Mouse (Mus musculus) embryonic facial prominence, embryonic 12.5 days (tissue): ENCODE measurements at regions not wholly inside any gene's neighbourhood (a gene's known extent, or its start where the extent isn't known, plus 50 kb on each side); places are given as distances from the start of the nearest gene placed in this dataset.

Experiments
- ATAC-seq: fragments of 200-750 bp; cut with Nextera tagmentation; 2 replicates; pipeline ENCODE4 v1.8.0; 2017; ENCODE audit not compliant: insufficient number of reproducible peaks, insufficient read depth, low FRiP score, low TSS enrichment
- H3K27ac ChIP-seq: fragments of 300-500 bp; sonication (generic); 2 replicates; pipeline ENCODE4 v1.5.1; 2016; ENCODE audit warnings: mild to moderate bottlenecking
- H3K27me3 ChIP-seq: fragments of 300-500 bp; sonication (generic); 2 replicates; pipeline ENCODE4 v1.6.1; 2016; ENCODE audit warnings: mild to moderate bottlenecking, moderate library complexity
- H3K36me3 ChIP-seq: fragments of 300-500 bp; sonication (generic); 2 replicates; pipeline ENCODE4 v1.6.1; 2016; ENCODE audit warnings: mild to moderate bottlenecking
- H3K4me1 ChIP-seq: fragments of 300-500 bp; sonication (generic); 2 replicates; pipeline ENCODE4 v1.6.1; 2016
- H3K4me2 ChIP-seq: fragments of 300-500 bp; sonication (generic); replicated peaks from 2 replicates; pipeline ENCODE4 v1.6.1; 2016; ENCODE audit warnings: mild to moderate bottlenecking, moderate library complexity
- H3K4me3 ChIP-seq: fragments of 300-500 bp; sonication (generic); 2 replicates; pipeline ENCODE4 v1.5.1; 2016; ENCODE audit warnings: mild to moderate bottlenecking
- H3K9ac ChIP-seq: fragments of 300-500 bp; sonication (generic); 2 replicates; pipeline ENCODE4 v1.6.1; 2016; ENCODE audit warnings: mild to moderate bottlenecking, moderate library complexity
- H3K9me3 ChIP-seq: fragments of 300-500 bp; sonication (generic); 2 replicates; pipeline ENCODE4 v1.6.1; 2016; ENCODE audit warnings: mild to moderate bottlenecking, moderate library complexity
- WGBS: fragments of 180-500 bp; shearing (Covaris S2); methylation state at CpG from one replicate; pipeline ENCODE4 v1.1.7; 2016; 5-methylcytosine and 5-hydroxymethylcytosine counted together

DNA sequence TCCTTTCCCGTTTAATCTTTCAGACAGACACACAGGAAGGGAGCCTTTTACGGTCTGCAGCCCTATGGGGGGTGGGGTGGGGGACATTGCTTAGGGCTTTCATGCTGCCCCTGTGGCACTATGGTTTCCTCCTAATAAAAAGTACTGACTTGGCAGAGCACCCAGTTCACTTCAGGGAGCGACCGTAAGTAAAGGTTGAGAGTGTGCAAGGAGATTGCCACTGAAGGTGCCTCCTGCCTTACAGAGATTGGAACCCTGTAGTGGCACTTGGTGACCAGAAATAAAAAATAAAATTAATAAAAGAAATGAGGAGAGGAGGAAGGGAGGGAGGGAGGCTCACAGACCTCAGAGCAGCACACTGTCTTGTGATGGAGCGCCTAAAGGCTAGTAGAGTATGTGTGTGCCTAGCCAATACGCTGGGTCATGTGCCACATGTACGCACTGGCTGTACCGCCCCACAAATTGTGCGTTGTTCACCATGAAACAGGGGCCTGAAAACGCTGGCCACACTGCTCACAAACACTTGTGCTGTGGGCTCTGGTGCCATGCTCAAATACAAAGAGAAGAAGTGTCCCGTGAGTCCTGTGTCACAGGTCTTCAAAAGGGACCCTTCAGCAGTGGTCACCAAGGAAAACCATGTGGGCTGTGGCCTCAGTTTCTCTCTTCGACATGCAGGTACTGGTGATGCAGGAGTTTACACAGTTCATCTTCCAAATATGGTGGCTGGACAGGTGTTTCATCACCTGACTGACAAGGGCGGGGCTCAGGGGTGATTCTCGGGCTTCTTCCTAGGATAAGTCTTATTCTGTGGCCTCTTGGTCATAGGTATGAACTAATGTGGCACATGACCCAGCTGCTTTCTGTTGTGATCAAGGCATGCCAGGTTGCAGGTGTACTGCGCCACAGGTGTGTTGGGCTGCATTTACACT lies 250.5 kb upstream of the Irx4 start:
- ATAC-seq = no peak
- H3K27me3 ChIP-seq = no peaks in the 10 kb centered on the region
- no peak overlapping the region for H3K9ac ChIP-seq
- H3K4me2 ChIP-seq = no peak overlapping the region
- 81% methylated on average over 15 of the region's 15 CpGs for WGBS
- H3K36me3 ChIP-seq = no peaks in the 10 kb centered on the region
- no peak overlapping the region for H3K27ac ChIP-seq
- no peaks in the 10 kb centered on the region for H3K9me3 ChIP-seq
- no peak overlapping the region for H3K4me3 ChIP-seq
- no peaks in the 10 kb centered on the region for H3K4me1 ChIP-seq

DNA sequence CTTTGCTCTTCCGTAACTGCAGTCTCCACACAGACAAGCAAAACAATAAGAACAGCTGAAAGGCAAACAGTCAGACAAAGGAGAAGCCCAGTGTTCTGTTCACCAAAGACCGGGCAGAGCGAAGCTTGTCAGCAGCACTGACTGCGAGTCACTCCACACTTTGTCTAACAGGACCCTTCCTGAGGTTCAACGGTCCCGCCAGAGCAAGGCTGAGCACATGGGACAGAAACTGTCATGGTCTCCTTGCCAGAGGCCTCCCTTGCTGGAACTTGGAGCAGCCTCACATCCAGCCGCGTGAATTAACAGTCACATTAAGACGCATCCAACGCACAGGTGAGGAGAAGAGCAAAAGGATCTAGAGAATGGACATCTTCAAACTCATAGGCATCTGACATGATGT lies 241.1 kb upstream of the Irx4 start:
- H3K4me3 ChIP-seq = no peak overlapping the region
- no peak for ATAC-seq
- no peaks in the 10 kb centered on the region for H3K36me3 ChIP-seq
- no peaks in the 10 kb centered on the region for H3K9me3 ChIP-seq
- WGBS = 84% methylated on average over 10 of the region's 10 CpGs
- no peak overlapping the region for H3K27ac ChIP-seq
- H3K9ac ChIP-seq = no peak overlapping the region
- no peak overlapping the region for H3K4me2 ChIP-seq
- H3K27me3 ChIP-seq = 0 out of 2 replicates have a peak, but pooled peaks cover 5% of the 10 kb centered on the region
- no peaks in the 10 kb centered on the region for H3K4me1 ChIP-seq

DNA sequence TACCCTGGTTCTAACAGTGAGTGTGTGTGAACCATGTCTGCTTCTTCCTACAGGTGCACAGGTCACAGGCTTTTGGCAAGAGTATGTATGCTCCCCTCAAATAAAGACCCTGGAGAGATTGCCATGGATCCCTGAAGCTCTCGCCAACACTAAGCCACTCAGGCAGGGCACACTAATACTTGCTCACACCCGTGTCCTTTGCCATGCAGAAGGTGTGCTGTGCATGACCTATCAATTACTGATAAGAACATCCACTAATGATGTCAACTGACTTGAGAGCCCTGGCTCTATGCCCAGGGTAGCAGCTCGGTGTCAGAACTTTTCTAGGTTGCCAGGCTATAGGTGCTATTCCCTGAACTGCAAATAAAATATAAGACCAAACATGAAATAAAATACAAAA lies 229.1 kb upstream of the Irx4 start:
- Histone ChIP-seq H3K27ac (no peak overlapping the region), H3K36me3 (no peaks in the 10 kb centered on the region), H3K4me2 (no peak overlapping the region), H3K9ac (no peak overlapping the region), H3K27me3 (peaks cover 6% of the 10 kb centered on the region; the same call in 1 of the 2 replicates), H3K4me1 (no peaks in the 10 kb centered on the region), H3K9me3 (no peaks in the 10 kb centered on the region), H3K4me3 (no peak overlapping the region)
- ATAC-seq = no peak
- 81% methylated on average over 3 of the region's 3 CpGs for WGBS

DNA sequence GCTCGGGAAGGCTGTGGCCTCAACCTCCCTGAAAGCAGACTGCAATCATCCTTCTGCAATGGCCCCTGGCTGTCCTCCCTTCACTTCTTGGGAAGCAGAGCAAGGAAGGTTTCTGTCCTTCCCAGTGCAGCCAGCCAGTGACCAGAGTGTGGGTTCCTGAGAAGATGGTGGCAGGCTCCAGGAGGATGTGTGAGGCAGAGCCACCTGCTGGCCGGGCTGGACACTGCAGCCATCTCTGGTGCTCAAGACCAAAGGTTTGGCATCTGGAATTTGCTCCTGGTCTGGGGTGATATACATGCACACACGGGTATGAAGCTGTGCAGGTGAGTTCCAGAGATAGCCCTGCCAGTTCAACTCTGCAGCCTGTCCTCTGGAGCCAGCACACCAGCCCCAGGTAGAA lies 227.2 kb upstream of the Irx4 start:
- WGBS = 30% methylated on average over 3 of the region's 3 CpGs
- ATAC-seq = no peak

DNA sequence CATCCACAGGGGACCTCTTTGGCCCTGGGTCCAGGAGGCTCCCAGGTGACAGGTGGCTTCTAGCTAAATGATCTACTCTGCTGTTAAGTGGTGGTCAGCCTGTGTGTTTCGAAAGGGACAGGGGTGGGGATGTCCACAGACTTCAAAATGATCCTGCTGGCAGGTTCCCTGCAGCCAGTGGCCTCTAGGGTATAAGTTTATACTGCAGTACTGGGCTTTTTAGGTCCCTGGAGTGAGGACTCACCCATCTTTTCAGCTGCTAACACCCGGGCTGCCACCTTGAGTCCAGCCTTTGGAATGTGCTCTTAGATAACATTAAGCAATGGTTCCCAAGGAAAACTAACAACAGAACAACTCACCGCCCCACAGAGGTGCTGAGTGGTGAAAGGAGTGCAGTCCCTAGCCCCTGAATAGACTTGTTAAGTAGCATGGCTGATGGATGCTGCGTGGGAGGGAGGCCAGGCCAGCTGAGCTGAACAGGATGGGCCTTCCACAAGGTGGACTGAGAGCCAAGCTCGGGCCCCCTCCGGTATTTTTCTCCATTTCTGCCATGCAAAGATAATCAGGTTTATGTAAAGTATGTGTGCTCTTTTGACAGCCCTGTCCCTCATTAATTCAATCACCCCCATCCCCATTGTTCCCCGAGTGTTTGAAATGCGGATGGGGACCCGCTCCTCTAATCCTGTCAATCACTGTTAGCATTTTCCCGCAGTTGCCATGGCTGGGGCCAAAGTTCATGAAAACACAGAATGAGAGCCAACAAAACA lies 226.0 kb upstream of the Irx4 start:
- no peak overlapping the region for H3K9ac ChIP-seq
- no peaks in the 10 kb centered on the region for H3K9me3 ChIP-seq
- peaks cover 6% of the 10 kb centered on the region; the same call in 1 of the 2 replicates for H3K27me3 ChIP-seq
- no peaks in the 10 kb centered on the region for H3K4me1 ChIP-seq
- no peak overlapping the region for H3K27ac ChIP-seq
- 19% methylated on average over 10 of the region's 10 CpGs for WGBS
- no peak overlapping the region for H3K4me3 ChIP-seq
- H3K36me3 ChIP-seq = no peaks in the 10 kb centered on the region
- H3K4me2 ChIP-seq = no peak overlapping the region
- ATAC-seq = no peak

More for the DNA sequence above, 227.2 kb upstream of the Irx4 start:
- H3K9ac ChIP-seq = no peak overlapping the region
- H3K4me3 ChIP-seq = no peak overlapping the region
- no peaks in the 10 kb centered on the region for H3K9me3 ChIP-seq
- H3K4me2 ChIP-seq = no peak overlapping the region
- H3K4me1 ChIP-seq = no peaks in the 10 kb centered on the region
- no peak overlapping the region for H3K27ac ChIP-seq
- no peaks in the 10 kb centered on the region for H3K36me3 ChIP-seq
- peaks cover 6% of the 10 kb centered on the region; the same call in 1 of the 2 replicates for H3K27me3 ChIP-seq

DNA sequence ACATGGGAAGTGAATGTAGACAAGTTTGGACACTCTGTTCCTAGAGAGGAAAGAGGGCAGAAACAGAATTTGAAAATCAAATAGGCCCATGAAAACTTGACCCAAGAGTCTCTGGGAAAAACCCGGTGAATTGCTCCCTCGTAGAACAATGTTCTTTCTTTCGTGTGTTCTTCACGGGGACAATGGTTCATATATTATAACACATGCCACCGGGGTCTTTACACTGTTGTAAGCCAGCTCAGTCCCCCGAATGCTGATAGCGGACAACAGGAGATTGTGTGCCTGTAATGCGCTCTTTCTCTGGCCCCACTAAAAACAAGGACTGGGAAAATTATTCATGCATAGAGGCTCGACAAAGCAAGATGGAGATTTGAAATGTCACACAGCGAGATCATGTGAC lies 225.4 kb upstream of the Irx4 start:
- Histone ChIP-seq H3K4me3 (no peak overlapping the region), H3K27ac (no peak overlapping the region), H3K36me3 (no peaks in the 10 kb centered on the region), H3K9ac (no peak overlapping the region), H3K4me1 (no peaks in the 10 kb centered on the region), H3K27me3 (peaks cover 6% of the 10 kb centered on the region; the same call in 1 of the 2 replicates), H3K9me3 (no peaks in the 10 kb centered on the region), H3K4me2 (no peak overlapping the region)
- ATAC-seq = no peak
- WGBS = 70% methylated on average over 10 of the region's 10 CpGs

DNA sequence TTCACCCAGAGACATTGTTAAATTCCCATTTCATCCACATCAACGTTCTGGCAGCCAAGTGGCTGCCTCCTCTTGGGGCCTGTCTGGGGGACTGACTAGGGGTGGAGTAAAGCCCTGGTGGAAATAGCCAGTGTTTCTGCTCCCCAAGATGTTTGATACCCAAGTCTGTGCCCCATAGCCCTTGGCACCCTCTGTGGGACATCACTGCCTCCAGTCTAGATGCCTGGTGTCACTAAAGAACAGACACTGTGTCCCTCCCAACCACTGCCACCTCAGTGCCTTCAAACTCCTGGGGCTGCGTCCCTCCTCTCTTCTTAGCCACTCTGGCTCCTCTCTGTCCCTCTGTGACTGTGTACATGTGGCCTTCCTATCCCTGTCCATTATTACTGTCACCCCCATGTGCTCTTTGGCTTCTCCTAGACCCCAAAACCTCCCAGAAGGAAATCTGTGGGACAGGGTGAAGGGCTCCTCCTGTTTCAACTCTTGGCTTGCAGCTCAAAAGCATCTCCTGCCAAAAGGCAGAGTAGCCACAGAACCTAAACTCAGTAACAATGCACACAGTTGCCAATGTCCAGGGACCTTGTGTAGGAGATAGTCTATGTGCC lies 224.8 kb upstream of the Irx4 start:
- Histone ChIP-seq H3K27me3 (peaks cover 6% of the 10 kb centered on the region; the same call in 1 of the 2 replicates), H3K36me3 (no peaks in the 10 kb centered on the region), H3K4me3 (no peak overlapping the region), H3K27ac (no peak overlapping the region), H3K4me2 (no peak overlapping the region), H3K9ac (no peak overlapping the region), H3K4me1 (no peaks in the 10 kb centered on the region), H3K9me3 (no peaks in the 10 kb centered on the region)
- no peak for ATAC-seq
- WGBS = 61% methylated on average over 2 of the region's 2 CpGs

DNA sequence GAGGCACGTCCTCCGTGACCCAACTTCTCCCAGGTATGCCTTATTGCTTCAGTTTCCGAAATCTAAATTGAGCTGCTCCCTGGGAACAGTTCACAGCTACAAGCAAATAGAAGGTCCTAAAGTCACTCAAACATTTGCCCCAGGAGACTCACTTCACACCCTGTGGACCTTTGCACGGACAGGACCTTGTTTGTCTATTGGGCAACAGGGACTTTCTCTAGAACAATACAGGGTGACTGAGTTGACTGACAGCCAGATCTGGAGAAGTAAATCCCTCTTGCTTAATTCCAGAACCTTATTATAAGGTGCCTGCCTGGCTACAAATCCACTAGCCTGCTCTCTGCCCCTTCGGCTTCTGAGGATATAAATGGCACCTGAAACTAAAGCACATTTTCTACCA lies 220.5 kb upstream of the Irx4 start:
- Histone ChIP-seq H3K4me1 (no peaks in the 10 kb centered on the region; the same call in 1 of the 2 replicates), H3K4me2 (no peak overlapping the region), H3K9ac (no peak overlapping the region), H3K27ac (no peak overlapping the region), H3K9me3 (no peaks in the 10 kb centered on the region), H3K27me3 (peaks cover 10% of the 10 kb centered on the region; the same call in 1 of the 2 replicates), H3K4me3 (no peak overlapping the region), H3K36me3 (no peaks in the 10 kb centered on the region)
- 83% methylated on average over 5 of the region's 5 CpGs for WGBS
- no peak for ATAC-seq

DNA sequence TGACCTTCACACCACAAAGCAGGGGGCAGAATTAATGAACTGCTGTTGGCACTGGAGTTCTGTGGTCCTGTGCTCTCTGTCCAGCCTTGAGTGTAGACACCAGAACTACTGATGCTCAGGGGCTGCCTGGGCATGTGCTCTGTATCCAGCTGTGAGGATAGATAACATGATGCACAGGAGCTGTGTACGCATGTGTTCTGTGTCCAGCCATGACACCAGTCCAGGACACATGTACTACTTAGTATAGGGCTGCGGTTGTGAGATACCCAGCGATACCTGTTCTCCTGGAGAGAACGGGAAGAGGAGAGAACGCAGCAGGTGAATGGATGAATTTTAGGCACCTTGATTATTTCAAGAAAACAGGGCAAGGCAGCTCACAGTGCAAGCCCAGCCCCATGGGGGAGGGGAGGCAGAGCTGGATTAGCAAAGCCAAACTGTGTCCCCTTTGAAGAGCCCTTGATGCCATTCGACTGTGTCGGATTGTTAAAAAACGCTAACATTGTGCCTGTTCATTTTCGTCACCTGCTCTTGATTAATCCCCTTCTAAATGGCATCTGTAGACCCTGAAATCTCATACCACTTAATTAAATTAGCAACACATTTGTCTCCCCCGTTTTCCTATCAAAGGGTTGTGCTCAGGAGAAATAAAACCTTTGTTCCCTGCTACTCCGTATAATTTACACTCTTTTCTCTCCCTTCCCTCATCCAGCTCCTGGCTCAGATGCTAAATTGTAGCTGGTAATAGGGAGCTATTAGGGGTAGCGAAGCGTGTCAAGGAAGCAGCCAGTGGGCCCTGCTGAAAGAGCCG lies 218.8 kb upstream of the Irx4 start:
- Histone ChIP-seq H3K27me3 (0 out of 2 replicates have a peak, but pooled peaks cover 5% of the 10 kb centered on the region), H3K9me3 (no peaks in the 10 kb centered on the region), H3K4me3 (no peak overlapping the region), H3K36me3 (no peaks in the 10 kb centered on the region), H3K4me2 (no peak overlapping the region), H3K27ac (no peak overlapping the region), H3K9ac (no peak overlapping the region), H3K4me1 (no peaks in the 10 kb centered on the region; the same call in 1 of the 2 replicates)
- 31% methylated on average over 14 of the region's 14 CpGs for WGBS
- 0 out of 2 replicates have a peak, but pooled peaks have one; percentile 56 for ATAC-seq

DNA sequence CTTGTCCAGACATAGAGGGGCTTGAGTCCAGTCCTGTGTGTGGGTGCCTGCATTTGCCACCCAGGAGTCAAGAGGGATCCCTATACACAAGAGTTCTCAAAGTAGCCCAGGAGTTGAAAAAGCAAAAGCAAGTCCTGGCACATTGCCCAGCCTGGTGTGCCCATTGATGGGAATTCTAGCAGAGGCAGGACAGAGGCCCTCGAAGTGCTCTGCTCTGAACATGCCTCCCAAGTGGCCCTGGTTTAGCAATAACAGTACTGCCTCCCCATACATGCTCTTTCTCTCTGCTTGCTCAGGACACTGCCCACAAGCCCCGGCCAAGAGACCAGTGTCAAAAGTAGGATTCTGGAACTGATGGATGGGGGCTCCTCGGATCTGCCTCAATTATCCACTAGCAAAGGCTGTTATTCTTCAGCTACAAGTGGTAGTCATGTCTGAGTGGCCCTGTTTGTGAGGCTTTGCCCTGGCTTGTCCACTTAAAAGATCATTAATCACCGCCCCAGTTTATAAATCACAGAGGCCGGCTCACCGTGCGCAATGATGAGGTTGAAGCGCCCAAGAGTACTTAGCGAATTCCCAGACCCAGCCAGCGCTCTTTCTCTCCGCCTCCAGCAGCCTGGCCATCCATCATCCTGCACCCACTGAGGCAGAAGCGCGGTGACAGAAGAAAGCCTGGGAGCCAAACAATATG lies 190.3 kb upstream of the Irx4 start:
- H3K27ac ChIP-seq = no peak overlapping the region
- H3K27me3 ChIP-seq = 0 out of 2 replicates have a peak, but pooled peaks cover 3% of the 10 kb centered on the region
- 71% methylated on average over 13 of the region's 13 CpGs for WGBS
- H3K36me3 ChIP-seq = no peaks in the 10 kb centered on the region
- H3K9ac ChIP-seq = no peak overlapping the region
- H3K4me3 ChIP-seq = no peak overlapping the region
- ATAC-seq = no peak
- H3K9me3 ChIP-seq = no peaks in the 10 kb centered on the region
- no peak overlapping the region for H3K4me2 ChIP-seq
- 0 out of 2 replicates have a peak, but pooled peaks cover 3% of the 10 kb centered on the region for H3K4me1 ChIP-seq
